Mouse (Mus musculus): ENCODE measurements around the gene Gpr12. TPM values are rescaled to one million over a fixed set of nuclear protein-coding genes. Genes with fewer than 3 reads are reported as not detected.
A peak's percentile ranks its signal among the peaks of the same experiment; 100 is the strongest.
"Not testable (repeated sequence)": the region's sequence is repeated elsewhere in the genome, so short reads cannot be mapped to it uniquely, and the experiment has no call there.

The Gpr12 gene
- polyA plus RNA-seq, 1 experiment from 2014 or later, result not detected

DNA sequence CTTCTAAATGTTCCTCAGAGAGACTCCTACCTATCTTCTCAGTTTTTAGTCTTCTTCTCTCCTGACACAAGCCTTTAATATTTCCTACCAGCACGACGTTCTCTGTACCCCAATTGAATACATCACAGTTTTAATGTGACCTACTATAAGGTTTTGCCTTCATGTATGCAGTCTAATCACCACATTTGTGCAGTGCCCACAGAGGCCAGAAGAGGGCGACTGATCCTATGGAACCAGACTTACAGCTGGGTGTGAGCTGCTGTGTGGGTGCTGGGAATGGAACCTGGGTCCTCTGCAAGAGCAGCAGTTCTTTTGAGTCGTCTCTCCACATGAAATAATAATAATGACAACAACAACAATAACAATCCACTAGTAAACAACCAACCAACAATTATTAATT, 18.0 kb downstream of the Gpr12 start:
- no peak for DNase-seq (ENCODE audit: low spot score)

GRCm38 (mm10) chr5:146564259-146564658, 20.8 kb downstream of the Gpr12 start:
- H3K27me3 ChIP-seq (replicated peaks; ENCODE audit: insufficient read depth, low read length), result no peaks in the 10 kb centered on the region
- TF ChIP-seq CTCF (IDR thresholded peaks at IDR 0.05) (no peak), EP300 (IDR thresholded peaks at IDR 0.05) (no peak)
- no peak for ATAC-seq
- no peaks in the 10 kb centered on the region for H3K36me3 ChIP-seq (ENCODE audit: insufficient read depth, low read length)
- DNase-seq (ENCODE audit: low spot score), result no peak
- 76% methylated on average over 1 of the region's 1 CpGs for WGBS
- no peak overlapping the region for H3K27ac ChIP-seq (ENCODE audit: low read length)
- H3K9ac ChIP-seq (replicated peaks; ENCODE audit: low read depth), result no peak overlapping the region
- no peak overlapping the region for H3K4me2 ChIP-seq (replicated peaks; ENCODE audit: low read depth, low read length)
- H3K9me3 ChIP-seq (ENCODE audit: low read length), result no peaks in the 10 kb centered on the region
- no peaks in the 10 kb centered on the region for H3K4me1 ChIP-seq (ENCODE audit: insufficient read depth, low read depth, low read length)
- no peak overlapping the region for H3K4me3 ChIP-seq (ENCODE audit: low read depth, low read length)

More for the DNA sequence above, 18.0 kb downstream of the Gpr12 start:
- no peak for ATAC-seq
- Histone ChIP-seq H3K36me3 (ENCODE audit: insufficient read depth, low read length) (no peaks in the 10 kb centered on the region), H3K4me2 (replicated peaks; ENCODE audit: low read depth, low read length) (no peak overlapping the region), H3K4me1 (ENCODE audit: insufficient read depth, low read depth, low read length) (no peaks in the 10 kb centered on the region), H3K27ac (ENCODE audit: low read length) (no peak overlapping the region), H3K9me3 (ENCODE audit: low read length) (no peaks in the 10 kb centered on the region), H3K9ac (replicated peaks; ENCODE audit: low read depth) (no peak overlapping the region), H3K27me3 (replicated peaks; ENCODE audit: insufficient read depth, low read length) (no peaks in the 10 kb centered on the region), H3K4me3 (ENCODE audit: low read depth, low read length) (no peak overlapping the region)
- 59% methylated on average over 4 of the region's 4 CpGs for WGBS
- peak; percentile 30 for TF ChIP-seq CTCF (IDR thresholded peaks at IDR 0.05)
- TF ChIP-seq EP300 (IDR thresholded peaks at IDR 0.05), result no peak

GRCm38 (mm10) chr5:146555836-146556235, 29.2 kb downstream of the Gpr12 start, which contains the start of gene Gm3415:
TSS of gene Gm3415 (plus strand) at chr5:146556136.
- H3K4me3 ChIP-seq (ENCODE audit: low read depth, low read length); H3K9me3 ChIP-seq (ENCODE audit: low read length); H3K9ac ChIP-seq (replicated peaks; ENCODE audit: low read depth); H3K4me2 ChIP-seq (replicated peaks; ENCODE audit: low read depth, low read length); ATAC-seq; H3K4me1 ChIP-seq (ENCODE audit: insufficient read depth, low read depth, low read length); H3K27me3 ChIP-seq (replicated peaks; ENCODE audit: insufficient read depth, low read length); DNase-seq (ENCODE audit: low spot score); H3K27ac ChIP-seq (ENCODE audit: low read length); H3K36me3 ChIP-seq (ENCODE audit: insufficient read depth, low read length): not testable (repeated sequence)
- no CpG with 5 or more reads among the region's 3 CpGs for WGBS

DNA sequence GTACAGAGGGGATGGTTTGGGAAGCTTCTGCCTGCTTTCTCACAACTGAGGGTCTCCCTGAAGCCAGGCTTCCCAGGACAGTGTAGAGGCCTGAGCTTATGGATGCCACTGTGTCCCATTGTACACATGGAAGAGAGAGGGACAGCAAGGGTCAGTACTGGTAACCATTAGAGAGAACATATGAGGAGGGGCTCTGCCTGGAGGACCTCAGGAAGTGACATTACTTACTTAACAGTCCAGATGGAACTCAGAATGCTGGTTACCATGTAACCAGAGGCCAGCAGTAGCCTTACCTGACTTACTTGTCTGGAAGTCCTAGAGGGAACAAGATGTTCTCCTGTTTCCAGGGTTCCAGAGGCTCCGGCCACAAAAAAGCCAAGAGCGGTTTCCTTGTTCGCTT, 47.7 kb downstream of the Gpr12 start, which contains the start of gene Gm3409:
Gene Gm3409, plus strand, starts transcription at position 301 of the 400 bp plus-strand sequence.
- ATAC-seq; H3K4me2 ChIP-seq (replicated peaks; ENCODE audit: low read depth, low read length); H3K27me3 ChIP-seq (replicated peaks; ENCODE audit: insufficient read depth, low read length); H3K4me1 ChIP-seq (ENCODE audit: insufficient read depth, low read depth, low read length); H3K36me3 ChIP-seq (ENCODE audit: insufficient read depth, low read length); H3K9me3 ChIP-seq (ENCODE audit: low read length); H3K4me3 ChIP-seq (ENCODE audit: low read depth, low read length); DNase-seq (ENCODE audit: low spot score); H3K9ac ChIP-seq (replicated peaks; ENCODE audit: low read depth); H3K27ac ChIP-seq (ENCODE audit: low read length): not testable (repeated sequence)
- WGBS, result 88% methylated on average over 2 of the region's 3 CpGs

Other genes starting within 250 kb of the Gpr12 start
- 0.31 and 0.37 TPM in 2 replicates for gene Wasf3, start 200.3 kb downstream of the Gpr12 start, polyA plus RNA-seq (2015; fragmentation: Nextera tagmentation; extraction: Ambion mirVana)
- gene Gm6408, start 103.3 kb downstream of the Gpr12 start, polyA plus RNA-seq (2015; fragmentation: Nextera tagmentation; extraction: Ambion mirVana), result not detected in 2 replicates
- not detected in 2 replicates for gene Gm6370, start 93.9 kb downstream of the Gpr12 start, polyA plus RNA-seq (2015; fragmentation: Nextera tagmentation; extraction: Ambion mirVana)
- gene 4930449I24Rik, start 82.8 kb downstream of the Gpr12 start, polyA plus RNA-seq (2015; fragmentation: Nextera tagmentation; extraction: Ambion mirVana), result not detected in 2 replicates
- gene Gm3402, start 71.1 kb downstream of the Gpr12 start, polyA plus RNA-seq (2015; fragmentation: Nextera tagmentation; extraction: Ambion mirVana), result not detected in 2 replicates
- not detected in 2 replicates for gene Gm3404, start 59.4 kb downstream of the Gpr12 start, polyA plus RNA-seq (2015; fragmentation: Nextera tagmentation; extraction: Ambion mirVana)
- gene Gm3409, start 47.6 kb downstream of the Gpr12 start, polyA plus RNA-seq (2015; fragmentation: Nextera tagmentation; extraction: Ambion mirVana), result not detected in 2 replicates
- not detected in 2 replicates for gene Gm3415, start 29.1 kb downstream of the Gpr12 start, polyA plus RNA-seq (2015; fragmentation: Nextera tagmentation; extraction: Ambion mirVana)
- gene Usp12, start 209.8 kb upstream of the Gpr12 start, polyA plus RNA-seq (2015; fragmentation: Nextera tagmentation; extraction: Ambion mirVana), result 14.5 and 15.4 TPM in 2 replicates
- gene Rpl21, start 247.7 kb upstream of the Gpr12 start, polyA plus RNA-seq (2015; fragmentation: Nextera tagmentation; extraction: Ambion mirVana), result 474 and 489 TPM in 2 replicates